Mouse (Mus musculus) cerebellum, adult 8-10 months (tissue): Measurements from ENCODE around the gene Adarb2.

Source experiments
- DNase-seq: peaks from one replicate; pipeline ENCODE4 v3.0.0; 2022

Adarb2 gene

DNA sequence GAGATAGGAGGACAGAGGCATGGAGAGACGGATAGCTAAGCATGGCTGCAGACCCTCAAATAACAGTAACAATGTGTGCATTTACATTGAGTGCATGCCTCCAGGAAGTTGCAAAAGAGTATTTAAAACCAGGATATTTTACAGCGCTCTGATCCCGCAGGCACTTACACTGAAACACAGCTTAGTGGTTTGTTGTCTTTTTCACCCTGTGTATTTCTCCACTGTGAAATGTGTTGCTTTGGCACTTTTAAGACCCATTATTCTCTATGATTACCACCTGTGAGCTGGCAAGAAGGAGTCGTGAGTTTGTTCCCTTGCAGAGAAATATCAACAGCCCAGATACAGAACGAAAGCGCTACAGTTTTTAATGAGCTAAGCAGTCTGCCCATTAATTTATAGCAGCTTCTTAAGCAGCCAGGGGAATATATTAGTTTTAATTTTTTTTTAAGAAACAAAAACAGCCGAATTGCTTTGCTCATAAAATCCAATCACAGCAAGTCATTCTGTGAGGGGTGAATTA, 167.3 kb downstream of the Adarb2 start:
- DNase-seq, result no peak

DNA sequence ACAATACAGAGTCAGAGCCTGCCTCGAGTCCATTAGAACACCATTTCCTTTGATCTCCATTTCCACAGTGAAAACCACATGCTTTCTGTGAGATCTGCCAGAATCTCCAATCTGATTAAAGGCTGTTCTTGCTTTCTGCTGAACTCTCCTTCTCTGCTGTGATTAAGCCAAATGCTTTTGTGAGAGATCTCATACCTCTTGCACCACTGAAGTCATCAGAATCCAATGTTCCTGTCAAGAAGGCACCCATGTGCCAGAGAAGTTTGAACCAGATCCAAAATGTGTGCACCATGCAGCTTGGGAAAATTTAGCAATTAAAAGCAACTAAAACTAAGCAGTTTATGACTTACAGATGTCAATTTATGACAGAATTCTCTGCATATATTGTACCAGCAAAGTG, 185.9 kb downstream of the Adarb2 start:
- no peak for DNase-seq

- DNase-seq, result no peak
Measured at GRCm38 (mm10) chr13:8400265-8401041, 197.8 kb downstream of the Adarb2 start.

DNA sequence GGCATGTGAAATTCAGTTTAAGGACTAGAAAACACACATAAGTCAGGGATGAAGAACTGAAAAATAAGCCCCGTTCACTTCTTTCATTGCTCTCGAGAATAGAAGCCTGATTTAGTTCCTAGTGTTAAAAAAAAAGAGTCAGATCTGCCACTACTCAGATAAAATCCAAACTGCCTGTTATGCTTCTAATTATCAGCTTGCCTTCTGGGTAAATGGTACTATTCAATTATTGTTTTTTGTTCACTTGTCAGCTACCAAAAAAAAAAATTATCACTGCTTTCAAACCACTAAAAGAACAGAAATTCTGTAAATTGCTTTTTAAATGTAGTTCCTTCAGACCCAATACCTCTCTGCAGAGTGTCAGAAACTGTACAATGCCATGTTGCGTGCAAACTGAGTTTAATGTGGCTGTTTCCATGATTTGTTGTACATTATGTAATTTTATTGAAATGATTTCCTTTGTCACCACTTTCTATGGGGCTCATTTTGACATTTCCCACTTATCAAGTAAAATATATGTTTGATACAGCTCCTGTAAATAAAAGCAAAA, 199.7 kb downstream of the Adarb2 start:
- DNase-seq, result no peak

GRCm38 (mm10) chr13:8406020-8406419, 203.4 kb downstream of the Adarb2 start:
- DNase-seq, result no peak

GRCm38 (mm10) chr13:8410353-8411318, 208.0 kb downstream of the Adarb2 start:
- no peak for DNase-seq

GRCm38 (mm10) chr13:8424019-8424719, 221.5 kb downstream of the Adarb2 start:
- no peak for DNase-seq

- no peak for DNase-seq
Measured at GRCm38 (mm10) chr13:8439188-8439835, 236.6 kb downstream of the Adarb2 start.

- DNase-seq, result no peak
Measured at GRCm38 (mm10) chr13:8445415-8445814, 242.7 kb downstream of the Adarb2 start.

- no peak for DNase-seq
Measured at GRCm38 (mm10) chr13:8448192-8448879, 245.7 kb downstream of the Adarb2 start.

GRCm38 (mm10) chr13:8451581-8451980, 248.9 kb downstream of the Adarb2 start:
- DNase-seq, result no peak

DNA sequence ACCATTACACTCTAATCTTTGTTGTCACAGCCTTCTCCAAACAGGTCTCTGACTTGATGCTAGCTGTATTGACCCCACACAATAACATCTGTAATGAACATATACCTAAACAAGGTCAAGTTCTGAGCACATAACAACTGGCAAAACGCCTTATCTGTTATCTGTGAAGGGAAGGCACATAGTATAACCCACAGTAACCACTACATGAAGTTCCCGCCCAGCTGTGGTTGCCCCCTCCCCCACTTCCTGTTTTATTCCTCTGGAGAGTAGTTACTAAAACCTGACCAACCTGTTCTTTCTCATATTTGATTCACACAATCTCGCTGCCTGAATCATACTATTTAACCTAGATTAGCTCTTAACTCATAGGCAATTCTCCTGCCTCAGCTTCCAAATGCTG, 254.2 kb downstream of the Adarb2 start:
- DNase-seq, result no peak

DNA sequence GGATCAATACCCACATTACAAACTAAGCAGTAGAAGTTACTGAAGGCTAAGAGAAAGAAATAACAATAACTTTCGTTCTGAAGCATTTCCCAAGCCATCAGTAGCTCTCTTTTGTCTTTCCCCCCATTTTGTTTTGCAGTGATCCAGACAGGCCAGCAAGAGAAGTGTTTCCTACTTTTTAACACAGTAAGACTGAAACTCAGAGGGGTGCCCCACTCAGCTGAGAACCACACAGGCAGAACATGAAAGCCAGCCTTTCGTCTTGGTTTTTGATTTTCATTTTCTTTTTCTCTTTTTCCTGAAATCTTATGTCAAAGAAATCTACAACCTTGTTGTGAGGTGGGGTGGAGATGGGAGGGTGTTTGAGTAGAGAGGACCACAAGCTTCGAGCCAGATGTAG, 255.2 kb downstream of the Adarb2 start:
- DNase-seq, result no peak

- no peak for DNase-seq
Measured at GRCm38 (mm10) chr13:8467591-8468366, 265.1 kb downstream of the Adarb2 start.

DNA sequence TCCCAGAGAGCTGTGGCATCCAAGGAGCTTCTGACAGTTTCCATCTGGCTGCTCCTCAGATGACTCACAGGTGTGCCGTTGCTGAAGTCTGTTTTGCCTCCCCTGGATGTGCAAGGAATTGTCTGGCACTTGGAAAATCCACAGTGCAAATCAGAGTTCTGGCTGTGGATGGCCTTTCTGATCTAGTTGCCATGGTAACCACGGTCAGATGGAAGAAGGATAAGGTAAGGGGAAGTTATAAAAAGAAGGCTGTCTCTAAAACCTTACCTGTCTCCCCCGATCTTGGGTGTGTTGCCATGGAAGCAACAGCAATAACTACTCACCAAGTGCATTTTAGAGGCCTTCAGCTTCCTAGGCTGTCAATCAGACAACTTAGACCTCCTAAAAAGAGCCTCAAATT, 273.6 kb downstream of the Adarb2 start:
- DNase-seq, result no peak

DNA sequence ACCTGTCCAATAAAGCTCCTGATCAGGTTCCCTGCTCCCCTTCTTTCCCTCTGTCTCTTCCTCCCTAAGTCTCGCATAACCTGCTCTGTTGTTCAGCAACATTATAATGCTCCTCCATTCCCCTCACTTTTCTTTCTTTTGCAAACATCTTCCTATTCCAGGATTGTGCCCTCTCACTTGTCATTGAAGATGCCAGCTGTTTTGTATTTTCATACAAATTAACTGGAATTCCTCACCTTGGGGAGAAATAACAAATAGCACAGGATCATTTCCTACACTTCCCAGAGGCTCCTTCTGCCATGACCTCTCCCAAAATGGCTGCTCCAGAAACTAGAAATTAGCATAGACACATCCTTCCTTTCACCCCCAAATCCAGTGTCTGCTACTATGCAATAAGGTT, 276.1 kb downstream of the Adarb2 start:
- DNase-seq, result no peak

GRCm38 (mm10) chr13:8479970-8480369, 277.3 kb downstream of the Adarb2 start:
- DNase-seq, result no peak

- DNase-seq, result no peak
Measured at GRCm38 (mm10) chr13:8481347-8481746, 278.7 kb downstream of the Adarb2 start.

DNA sequence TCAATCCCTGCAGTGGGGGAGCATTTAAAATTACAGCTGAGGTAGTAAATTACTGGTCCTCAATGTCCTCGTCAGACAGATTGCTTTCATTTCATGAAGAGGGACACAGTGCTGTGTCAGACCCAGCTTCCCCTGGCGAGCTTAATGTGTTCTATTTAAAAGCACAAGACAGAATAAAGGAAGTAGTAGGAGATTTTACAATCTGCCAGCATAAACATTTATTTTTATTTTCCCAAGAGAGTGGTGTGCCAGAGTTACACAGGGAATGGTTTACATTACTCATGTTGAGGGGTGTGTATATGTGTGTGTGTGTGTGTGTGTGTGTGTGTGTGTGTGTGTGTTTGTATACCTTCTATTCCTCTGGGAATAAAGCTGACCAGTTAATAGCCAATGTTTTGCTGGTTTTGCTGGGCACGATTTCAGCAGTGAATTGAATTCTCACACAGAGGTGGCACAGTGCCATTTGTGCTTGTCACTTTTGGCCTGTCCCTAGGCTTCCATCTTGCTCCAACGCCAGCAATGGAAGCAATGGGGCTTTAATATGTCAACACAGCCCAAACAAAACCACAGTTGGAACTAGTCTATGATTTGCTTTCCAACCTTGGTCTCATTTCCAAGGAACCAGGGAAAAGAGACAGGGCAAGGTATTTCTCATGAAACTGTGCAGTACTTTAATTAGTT, 282.1 kb downstream of the Adarb2 start:
- DNase-seq, result no peak
